Mouse (Mus musculus): ENCODE results near the gene Cdk19. TPM values are rescaled to one million over a fixed set of nuclear protein-coding genes. Genes with fewer than 3 reads are reported as not detected.

Gene Cdk19
- 8.1 and 8.4 TPM in 2 replicates for polyA plus RNA-seq (2021; fragmentation: Nextera tagmentation)
- long read RNA-seq, experiment 1, full-length matches to known transcripts = 10 of 46 reads
- long read RNA-seq, experiment 1, partial matches to known transcripts = 27 of 46 reads
- long read RNA-seq, experiment 1, other reads (novel, unspliced or antisense) = 9 of 46 reads
- long read RNA-seq, experiment 2, partial matches to known transcripts = 1 of 23 reads
- long read RNA-seq, experiment 2, other reads (novel, unspliced or antisense) = 22 of 23 reads

GRCm38 (mm10) chr10:40339351-40339964 lies at the start of gene Cdk19:
Gene Cdk19 (plus strand): TSS chr10:40339564.

GRCm38 (mm10) chr10:40302140-40302985 lies 37.0 kb upstream of the Cdk19 start, which contains the start of gene Amd1:
Gene Amd1 (minus strand): TSS chr10:40302186.

Other genes with a start within 250 kb of the Cdk19 start
- gene Slc16a10, start 197.3 kb upstream of the Cdk19 start, polyA plus RNA-seq (2021; fragmentation: Nextera tagmentation) = 0.33 and 0.38 TPM in 2 replicates
- 31.9 and 33.0 TPM in 2 replicates for gene Rpf2, start 92.5 kb upstream of the Cdk19 start, polyA plus RNA-seq (2021; fragmentation: Nextera tagmentation)
- 51.9 and 60.6 TPM in 2 replicates for gene Gtf3c6, start 81.5 kb upstream of the Cdk19 start, polyA plus RNA-seq (2021; fragmentation: Nextera tagmentation)
- gene Amd1, start 37.4 kb upstream of the Cdk19 start, polyA plus RNA-seq (2021; fragmentation: Nextera tagmentation) = 35.6 and 139 TPM in 2 replicates
- not detected in 2 replicates for gene Slc22a16, start 230.8 kb downstream of the Cdk19 start, polyA plus RNA-seq (2021; fragmentation: Nextera tagmentation)

All from left cerebral cortex, adult 6 months (tissue).